In the genomic region with DNA sequence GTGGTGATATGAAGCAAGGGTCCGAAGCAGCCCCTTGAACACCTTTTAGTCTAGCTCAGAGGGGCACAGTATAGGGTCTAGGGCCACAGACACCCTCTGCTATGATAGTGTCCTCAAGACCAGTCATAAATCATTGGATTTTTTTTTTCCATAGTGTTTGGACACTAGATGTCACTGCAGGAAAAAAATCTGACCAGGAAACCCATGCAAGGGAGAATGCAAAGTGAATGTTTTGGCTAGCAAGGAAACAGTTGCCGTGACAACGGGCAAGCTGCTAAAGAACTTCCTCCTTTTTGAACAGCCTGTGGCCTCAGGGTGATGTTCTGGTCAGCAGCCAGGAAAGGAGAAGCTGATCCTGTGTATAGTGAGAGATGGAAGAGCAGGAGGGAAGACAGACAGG, we compare ENCODE assay signal across 8 mouse cellular contexts.
DNase-seq lines count a peak whose midpoint lies in the region; ATAC-seq and TF ChIP-seq lines count a peak whose summit lies in the region.

No protein-coding gene starts in this region.

- H3K36me3 ChIP-seq in forebrain, embryonic 13.5 days (ENCODE audit: poor library complexity, severe bottlenecking) = no peaks in the 10 kb centered on the region
- H3K36me3 ChIP-seq in lung, embryonic 16.5 days (ENCODE audit: control insufficient read depth, insufficient read depth, low read length) = no peaks in the 10 kb centered on the region

- 0 out of 2 replicates have a peak, but pooled peaks cover 3% of the 10 kb centered on the region for H3K27me3 ChIP-seq in forebrain, embryonic 13.5 days
- no peaks in the 10 kb centered on the region for H3K27me3 ChIP-seq in lung, embryonic 16.5 days (ENCODE audit: control insufficient read depth, insufficient read depth, low read depth, low read length)

- H3K4me3 ChIP-seq in forebrain, embryonic 13.5 days = no peak overlapping the region
- H3K4me3 ChIP-seq in layer of hippocampus, adult 2 months = no peak overlapping the region
- H3K4me3 ChIP-seq in lung, embryonic 16.5 days (ENCODE audit: low read length) = no peak overlapping the region

- H3K9me3 ChIP-seq in forebrain, embryonic 13.5 days (replicated peaks) = no peaks in the 10 kb centered on the region
- no peaks in the 10 kb centered on the region for H3K9me3 ChIP-seq in lung, embryonic 16.5 days (ENCODE audit: control insufficient read depth, low read length)

- TF ChIP-seq CTCF in layer of hippocampus, adult 2 months (conservative IDR thresholded peaks at IDR 0.05) = peak; percentile 86

- H3K27ac ChIP-seq in forebrain, embryonic 13.5 days = no peak overlapping the region
- no peak overlapping the region for H3K27ac ChIP-seq in layer of hippocampus, adult 2 months
- no peak overlapping the region for H3K27ac ChIP-seq in lung, embryonic 16.5 days (ENCODE audit: low read length)

- 37% methylated on average over 3 of the region's 3 CpGs for WGBS in forebrain, embryonic 13.5 days
- WGBS in lung, embryonic 16.5 days = 27% methylated on average over 3 of the region's 3 CpGs

- peak overlapping the region; percentile 14; the same call in 1 of the 2 replicates for H3K4me2 ChIP-seq in forebrain, embryonic 13.5 days
- H3K4me2 ChIP-seq in lung, embryonic 16.5 days (ENCODE audit: low read depth, low read length) = no peak overlapping the region

- ATAC-seq in forebrain, embryonic 13.5 days = peak; percentile 79
- ATAC-seq in lung, embryonic 16.5 days (ENCODE audit: low read depth) = peak; percentile 68

- peak; percentile 40 for DNase-seq in MN1 (ENCODE audit: low spot score)
- DNase-seq in c-Kit-positive CD71-negative TER-119-negative erythroid progenitor cells, embryonic 14.5 days (ENCODE audit: low read depth) = peak; percentile 48
- DNase-seq in heart, postnatal 4 days = peak; percentile 70
- DNase-seq in layer of hippocampus, adult 2 months (ENCODE audit: low spot score in 2 of 2) = peak; percentile 66 to 77
- DNase-seq in retina, postnatal 1 day = peak; percentile 92
- DNase-seq in T-cell, adult 2 months (ENCODE audit: low spot score) = no peak

- H3K9ac ChIP-seq in forebrain, embryonic 13.5 days = no peak overlapping the region
- no peak overlapping the region for H3K9ac ChIP-seq in lung, embryonic 16.5 days (ENCODE audit: low read length)

- H3K4me1 ChIP-seq in forebrain, embryonic 13.5 days = peaks cover 7% of the 10 kb centered on the region
- H3K4me1 ChIP-seq in lung, embryonic 16.5 days (replicated peaks; ENCODE audit: control insufficient read depth, insufficient read depth, low read length) = peaks cover 7% of the 10 kb centered on the region; the same call in 1 of the 2 replicates
